Mouse (Mus musculus): Measurements from ENCODE around the gene Ctdspl.

Gene Ctdspl

GRCm38 (mm10) chr9:119028226-119029195, 102.3 kb downstream of the Ctdspl start:
- no peak for DNase-seq (ENCODE audit: low spot score in 2 of 2)

GRCm38 (mm10) chr9:119029568-119029967, 103.3 kb downstream of the Ctdspl start:
- no peak for DNase-seq (ENCODE audit: low spot score in 2 of 2)

- no peak for DNase-seq (ENCODE audit: low spot score in 2 of 2)
Observed at GRCm38 (mm10) chr9:119031038-119031437, 104.8 kb downstream of the Ctdspl start.

- DNase-seq (ENCODE audit: low spot score in 2 of 2): no peak
Observed at GRCm38 (mm10) chr9:119031772-119032171, 105.5 kb downstream of the Ctdspl start.

GRCm38 (mm10) chr9:119032538-119032937, 106.3 kb downstream of the Ctdspl start:
- no peak for DNase-seq (ENCODE audit: low spot score in 2 of 2)

- DNase-seq (ENCODE audit: low spot score in 2 of 2): no peak
Observed at GRCm38 (mm10) chr9:119033111-119033921, 107.1 kb downstream of the Ctdspl start.

GRCm38 (mm10) chr9:119034069-119034468, 107.8 kb downstream of the Ctdspl start:
- DNase-seq (ENCODE audit: low spot score in 2 of 2): no peak

GRCm38 (mm10) chr9:119034676-119035665, 108.7 kb downstream of the Ctdspl start:
- DNase-seq (ENCODE audit: low spot score in 2 of 2): no peak

GRCm38 (mm10) chr9:119035836-119036235, 109.6 kb downstream of the Ctdspl start:
- no peak for DNase-seq (ENCODE audit: low spot score in 2 of 2)

GRCm38 (mm10) chr9:119037076-119037730, 111.0 kb downstream of the Ctdspl start:
- DNase-seq (ENCODE audit: low spot score in 2 of 2): no peak

GRCm38 (mm10) chr9:119038574-119038973, 112.3 kb downstream of the Ctdspl start:
- DNase-seq (ENCODE audit: low spot score in 2 of 2): no peak

- no peak for DNase-seq (ENCODE audit: low spot score in 2 of 2)
Observed at GRCm38 (mm10) chr9:119040101-119040775, 114.0 kb downstream of the Ctdspl start.

- no peak for DNase-seq (ENCODE audit: low spot score in 2 of 2)
Observed at GRCm38 (mm10) chr9:119048182-119048903, 122.1 kb downstream of the Ctdspl start.

GRCm38 (mm10) chr9:119051158-119051557, 124.9 kb downstream of the Ctdspl start:
- DNase-seq (ENCODE audit: low spot score in 2 of 2): no peak

GRCm38 (mm10) chr9:119052154-119052944, 126.1 kb downstream of the Ctdspl start, which contains the start of gene Vill:
Vill (plus strand) TSS chr9:119052778.
- DNase-seq (ENCODE audit: low spot score in 2 of 2): no peak

GRCm38 (mm10) chr9:119053964-119054576, 127.8 kb downstream of the Ctdspl start:
- DNase-seq (ENCODE audit: low spot score in 2 of 2): no peak

- DNase-seq (ENCODE audit: low spot score in 2 of 2): peak in 1 of 2 experiments; percentile 8
Observed at GRCm38 (mm10) chr9:119055336-119055735, 129.1 kb downstream of the Ctdspl start.

GRCm38 (mm10) chr9:119058245-119058644, 132.0 kb downstream of the Ctdspl start:
- DNase-seq (ENCODE audit: low spot score in 2 of 2): no peak
